In the genomic region with DNA sequence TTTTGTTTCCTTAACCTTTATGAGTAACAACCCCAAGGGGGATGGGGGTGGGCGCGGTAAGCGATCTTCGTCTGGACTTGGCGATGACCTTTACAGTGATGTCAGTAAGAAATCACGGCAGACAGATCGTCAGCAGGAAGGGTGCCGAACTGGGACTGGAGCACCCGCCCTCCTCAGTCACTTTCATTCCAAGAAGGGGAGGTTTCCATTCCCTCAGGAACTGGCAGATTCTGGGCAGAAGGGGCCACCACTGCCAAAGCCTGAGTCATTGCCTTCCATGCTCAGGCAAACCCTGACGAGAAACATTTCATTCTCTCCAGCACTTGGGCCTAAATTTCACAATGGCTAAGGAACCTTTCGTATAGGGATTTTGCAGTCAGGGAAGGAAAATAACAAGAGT, we compare ENCODE assay signal across 11 mouse cellular contexts. TPM values are rescaled to one million over a fixed set of nuclear protein-coding genes. Genes with fewer than 3 reads are reported as not detected.
DNase-seq lines count a peak whose midpoint lies in the region; ATAC-seq and TF ChIP-seq lines count a peak whose summit lies in the region.
"Had no signal": no experiment of that assay in that cellular context is flagged by ENCODE, and none has a peak within 500 bp of the region (broad histone marks: within the 10 kb centered on the region; RNA-seq: fewer than 3 reads in every experiment).

No protein-coding gene starts in this region.

- TF ChIP-seq CTCF in kidney, postnatal 0 days (IDR thresholded peaks at IDR 0.05; ENCODE audit: low read depth) = no peak
- TF ChIP-seq CTCF in liver, postnatal 0 days (IDR thresholded peaks at IDR 0.05; ENCODE audit: low read depth) = no peak

- 38% methylated on average over 11 of the region's 11 CpGs for WGBS in kidney, postnatal 0 days
- WGBS in liver, postnatal 0 days (ENCODE audit: insufficient replicate concordance) = 79% methylated on average over 11 of the region's 11 CpGs
- 85% methylated on average over 11 of the region's 11 CpGs for WGBS in hindbrain, embryonic 12.5 days

- H3K9ac ChIP-seq in kidney, postnatal 0 days (ENCODE audit: low read depth, low read length) = no peak overlapping the region
- H3K9ac ChIP-seq in liver, postnatal 0 days (replicated peaks) = no peak overlapping the region
- H3K9ac ChIP-seq in hindbrain, embryonic 12.5 days = no peak overlapping the region
- H3K9ac ChIP-seq: limb, embryonic 12.5 days had no signal

- no peak overlapping the region for H3K4me3 ChIP-seq in kidney, postnatal 0 days (replicated peaks; ENCODE audit: low read depth, low read length)
- no peak overlapping the region for H3K4me3 ChIP-seq in liver, postnatal 0 days (ENCODE audit: low read depth, low read length)
- H3K4me3 ChIP-seq in hindbrain, embryonic 12.5 days = no peak overlapping the region
- H3K4me3 ChIP-seq: limb, embryonic 12.5 days had no signal

- peak; percentile 4 for DNase-seq in kidney, postnatal 0 days (ENCODE audit: low spot score)
- DNase-seq in kidney, adult 18-20 months = no peak
- DNase-seq in ZHBTc4 (ENCODE audit: low read depth, low spot score) = peak; percentile 35
- peak; percentile 40 for DNase-seq in gastrocnemius, postnatal 10 days
- DNase-seq in lung, postnatal 4 days = peak; percentile 26 to 40
- DNase-seq in liver, postnatal 0 days = no peak
- DNase-seq in embryo, embryonic 11 days = no peak

- no peaks in the 10 kb centered on the region for H3K27me3 ChIP-seq in kidney, postnatal 0 days (ENCODE audit: insufficient read depth, low read length)
- no peaks in the 10 kb centered on the region for H3K27me3 ChIP-seq in liver, postnatal 0 days (ENCODE audit: insufficient read depth, low read length)
- H3K27me3 ChIP-seq in hindbrain, embryonic 12.5 days = no peaks in the 10 kb centered on the region
- H3K27me3 ChIP-seq: limb, embryonic 12.5 days had no signal

- ATAC-seq in kidney, postnatal 0 days (replicated peaks; ENCODE audit: low FRiP score, low read depth) = no peak
- no peak for ATAC-seq in liver, postnatal 0 days
- ATAC-seq in hindbrain, embryonic 12.5 days (ENCODE audit: low FRiP score) = no peak

- no peaks in the 10 kb centered on the region for H3K9me3 ChIP-seq in kidney, postnatal 0 days (replicated peaks; ENCODE audit: low read length)
- H3K9me3 ChIP-seq in liver, postnatal 0 days (ENCODE audit: low read length) = no peaks in the 10 kb centered on the region
- H3K9me3 ChIP-seq in hindbrain, embryonic 12.5 days (replicated peaks) = no peaks in the 10 kb centered on the region
- H3K9me3 ChIP-seq: limb, embryonic 12.5 days had no signal

- TF ChIP-seq EP300 in liver, postnatal 0 days (IDR thresholded peaks at IDR 0.05; ENCODE audit: low read depth) = no peak

- no peak overlapping the region for H3K27ac ChIP-seq in kidney, postnatal 0 days
- H3K27ac ChIP-seq in liver, postnatal 0 days (ENCODE audit: low read depth) = no peak overlapping the region
- no peak overlapping the region for H3K27ac ChIP-seq in hindbrain, embryonic 12.5 days
- H3K27ac ChIP-seq: limb, embryonic 12.5 days had no signal

- no peaks in the 10 kb centered on the region for H3K4me1 ChIP-seq in kidney, postnatal 0 days (replicated peaks; ENCODE audit: insufficient read depth, low read length)
- H3K4me1 ChIP-seq in liver, postnatal 0 days (ENCODE audit: insufficient read depth) = no peaks in the 10 kb centered on the region
- H3K4me1 ChIP-seq in hindbrain, embryonic 12.5 days = no peaks in the 10 kb centered on the region
- H3K4me1 ChIP-seq: limb, embryonic 12.5 days had no signal

- H3K36me3 ChIP-seq in kidney, postnatal 0 days (ENCODE audit: insufficient read depth, low read length) = peaks cover 11% of the 10 kb centered on the region
- peaks cover 10% of the 10 kb centered on the region for H3K36me3 ChIP-seq in liver, postnatal 0 days (replicated peaks; ENCODE audit: insufficient read depth, low read length)
- H3K36me3 ChIP-seq in hindbrain, embryonic 12.5 days = peaks cover 12% of the 10 kb centered on the region

- no peak overlapping the region; the same call in 1 of the 2 replicates for H3K4me2 ChIP-seq in kidney, postnatal 0 days (ENCODE audit: low read length)
- H3K4me2 ChIP-seq in liver, postnatal 0 days (ENCODE audit: low read depth, low read length) = no peak overlapping the region
- no peak overlapping the region for H3K4me2 ChIP-seq in hindbrain, embryonic 12.5 days (replicated peaks)
- H3K4me2 ChIP-seq: limb, embryonic 12.5 days had no signal

RNA-seq across cellular contexts. Expression of gene Uap1, which starts 13.8 kb away (rescaled TPM):
- 53.0 and 53.6 TPM in 2 replicates for polyA plus RNA-seq in kidney, postnatal 0 days (2015; fragmentation: Nextera tagmentation; extraction: Ambion mirVana)
- total RNA-seq in gastrocnemius, postnatal 10 days (2021) = 10 to 100 TPM; 32.5 to 34.6 TPM
- 19.6 and 22.3 TPM in 2 replicates for polyA plus RNA-seq in liver, postnatal 0 days (2015; fragmentation: Nextera tagmentation; extraction: Ambion mirVana)
- polyA plus RNA-seq in hindbrain, embryonic 12.5 days (2016; fragmentation: Nextera tagmentation; extraction: Ambion mirVana) = 67.8 and 72.8 TPM in 2 replicates

RNA-seq across cellular contexts. Expression of gene Uhmk1, which starts 26.6 kb away (rescaled TPM):
- polyA plus RNA-seq in kidney, postnatal 0 days (2015; fragmentation: Nextera tagmentation; extraction: Ambion mirVana) = 6.6 and 7.0 TPM in 2 replicates
- total RNA-seq in gastrocnemius, postnatal 10 days (2021) = 10 to 100 TPM; 12.2 to 13.4 TPM
- polyA plus RNA-seq in liver, postnatal 0 days (2015; fragmentation: Nextera tagmentation; extraction: Ambion mirVana) = 3.3 and 3.4 TPM in 2 replicates
- 15.3 and 16.3 TPM in 2 replicates for polyA plus RNA-seq in hindbrain, embryonic 12.5 days (2016; fragmentation: Nextera tagmentation; extraction: Ambion mirVana)

RNA-seq across cellular contexts. Expression of gene Sh2d1b2, which starts 43.9 kb away (rescaled TPM):
- polyA plus RNA-seq in kidney, postnatal 0 days (2015; fragmentation: Nextera tagmentation; extraction: Ambion mirVana) = not detected in 2 replicates
- total RNA-seq in gastrocnemius, postnatal 10 days (2021) = not detected
- not detected in 2 replicates for polyA plus RNA-seq in liver, postnatal 0 days (2015; fragmentation: Nextera tagmentation; extraction: Ambion mirVana)
- not detected in 2 replicates for polyA plus RNA-seq in hindbrain, embryonic 12.5 days (2016; fragmentation: Nextera tagmentation; extraction: Ambion mirVana)
- total RNA-seq: hematopoietic stem cell, adult 5-6 weeks had no signal
- polyA plus RNA-seq: limb, embryonic 12.5 days; stomach, embryonic 16.5 days had no signal

Comparison
In these comparisons a context has a peak if more than half of its experiments do, and no peak if none do; other contexts are left out.
1. DNase-seq: peak in kidney, postnatal 0 days (single experiment), ZHBTc4 (single experiment), gastrocnemius, postnatal 10 days (single experiment) and lung, postnatal 4 days (2 of 2); none in kidney, adult 18-20 months (single experiment), liver, postnatal 0 days (single experiment) and embryo, embryonic 11 days (single experiment).